Mouse (Mus musculus) myocyte (in vitro differentiated cells): ENCODE measurements around the gene Ppp4r1.

ENCODE experiments used
- E2F4 ChIP-seq: IDR thresholded peaks from one replicate; pipeline ENCODE4 v1.6.1; 2011; ENCODE audit warnings: mild to moderate bottlenecking, control low read depth, moderate library complexity; ENCODE audit not compliant: insufficient read depth
- MAX ChIP-seq: IDR thresholded peaks from one replicate; pipeline ENCODE4 v1.6.1; 2011; ENCODE audit warnings: low read depth, mild to moderate bottlenecking, control low read depth
- POLR2A ChIP-seq: IDR thresholded peaks from one replicate; pipeline ENCODE4 v1.6.1; 2011; ENCODE audit warnings: low read depth, mild to moderate bottlenecking, control low read depth, moderate library complexity; ENCODE audit not compliant: insufficient read length
- POLR2AphosphoS2 ChIP-seq: IDR thresholded peaks from one replicate; pipeline ENCODE4 v1.6.1; 2011; ENCODE audit warnings: low read depth, control low read depth; ENCODE audit not compliant: insufficient read length

- TF ChIP-seq POLR2A (no peak), E2F4 (no peak), POLR2AphosphoS2 (no peak), MAX (no peak)
These were observed 91.5 kb downstream of the Ppp4r1 start for GRCm38 (mm10) chr17:65873834-65874233.
